Mouse (Mus musculus) lung, embryonic 16.5 days (tissue): ENCODE data around the gene Vwa5a. TPM values are rescaled to one million over a fixed set of nuclear protein-coding genes. Genes with fewer than 3 reads are reported as not detected.

Experiments
- ATAC-seq: fragments of 200-750 bp; cut with Nextera tagmentation; 2 replicates; pipeline ENCODE4 v1.8.0; 2017; ENCODE audit warnings: low read depth, mild to moderate bottlenecking, moderate library complexity
- H3K27ac ChIP-seq: fragments of 300-500 bp; sonication (generic); 2 replicates; pipeline ENCODE4 v1.5.1; 2014; ENCODE audit warnings: mild to moderate bottlenecking, control low read depth, low read length
- H3K27me3 ChIP-seq: fragments of 300-500 bp; sonication (generic); 2 replicates; pipeline ENCODE4 v1.6.1; 2014; ENCODE audit warnings: low read depth, low read length, mixed read lengths; ENCODE audit not compliant: control insufficient read depth, insufficient read depth
- H3K36me3 ChIP-seq: fragments of 300-500 bp; sonication (generic); 2 replicates; pipeline ENCODE4 v1.6.1; 2014; ENCODE audit warnings: low read length; ENCODE audit not compliant: control insufficient read depth, insufficient read depth
- H3K4me1 ChIP-seq: fragments of 300-500 bp; sonication (generic); replicated peaks from 2 replicates; pipeline ENCODE4 v1.6.1; 2014; ENCODE audit warnings: low read length, mixed read lengths; ENCODE audit not compliant: control insufficient read depth, insufficient read depth
- H3K4me2 ChIP-seq: fragments of 300-500 bp; sonication (generic); 2 replicates; pipeline ENCODE4 v1.6.1; 2014; ENCODE audit warnings: low read depth, low read length, control low read depth
- H3K4me3 ChIP-seq: fragments of 300-500 bp; sonication (generic); 2 replicates; pipeline ENCODE4 v1.5.1; 2014; ENCODE audit warnings: mild to moderate bottlenecking, low read length, control low read depth
- H3K9ac ChIP-seq: fragments of 300-500 bp; sonication (generic); 2 replicates; pipeline ENCODE4 v1.6.1; 2014; ENCODE audit warnings: low read length, control low read depth
- H3K9me3 ChIP-seq: fragments of 300-500 bp; sonication (generic); 2 replicates; pipeline ENCODE4 v1.6.1; 2016; ENCODE audit warnings: low read length; ENCODE audit not compliant: control insufficient read depth
- WGBS: fragments of 180-500 bp; shearing (Covaris S2); extraction: QIAGEN DNeasy Blood & Tissue Kit; methylation state at CpG from one replicate; pipeline ENCODE4 v1.1.7; 2014; 5-methylcytosine and 5-hydroxymethylcytosine counted together
- polyA plus RNA-seq: library from polyadenylated mRNA; unstranded; fragments of >200 nt; fragmentation: Nextera tagmentation; extraction: Ambion mirVana; gene quantifications from 2 replicates; pipeline ENCODE4 v1.2.1, GENCODE M21; 2015

Gene Vwa5a
- polyA plus RNA-seq, 1 experiment from 2014 or later: 21.1 TPM

GRCm38 (mm10) chr9:38772768-38773167, 54.7 kb downstream of the Vwa5a start, which contains the start of gene Olfr921:
Gene Olfr921 (plus strand): TSS chr9:38773068.
- H3K36me3 ChIP-seq: no peaks in the 10 kb centered on the region
- H3K9me3 ChIP-seq: no peaks in the 10 kb centered on the region
- no peak within 1 kb of the TSS for H3K27ac ChIP-seq
- no peaks in the 10 kb centered on the region for H3K4me1 ChIP-seq
- no peak within 1 kb of the TSS for H3K4me2 ChIP-seq
- no peaks in the 10 kb centered on the region for H3K27me3 ChIP-seq
- H3K4me3 ChIP-seq: no peak within 1 kb of the TSS
- no peak for ATAC-seq
- no peak within 1 kb of the TSS for H3K9ac ChIP-seq

- no peak for ATAC-seq
- H3K9ac ChIP-seq: no peak overlapping the region
- H3K9me3 ChIP-seq: no peaks in the 10 kb centered on the region
- no peak overlapping the region for H3K27ac ChIP-seq
- no peaks in the 10 kb centered on the region for H3K4me1 ChIP-seq
- H3K4me2 ChIP-seq: no peak overlapping the region
- H3K4me3 ChIP-seq: no peak overlapping the region
- no peaks in the 10 kb centered on the region for H3K27me3 ChIP-seq
- 74% methylated on average over 2 of the region's 2 CpGs for WGBS
- H3K36me3 ChIP-seq: no peaks in the 10 kb centered on the region
These were observed 74.6 kb downstream of the Vwa5a start for GRCm38 (mm10) chr9:38792689-38793088.

Other genes with a start within 250 kb of the Vwa5a start
- gene Olfr905, start 247.2 kb upstream of the Vwa5a start, polyA plus RNA-seq: not detected in 2 replicates
- not detected in 2 replicates for gene Olfr906, start 231.2 kb upstream of the Vwa5a start, polyA plus RNA-seq
- not detected in 2 replicates for gene Olfr907, start 222.5 kb upstream of the Vwa5a start, polyA plus RNA-seq
- not detected in 2 replicates for gene Olfr911-ps1, start 196.7 kb upstream of the Vwa5a start, polyA plus RNA-seq
- not detected in 2 replicates for gene Olfr910, start 180.4 kb upstream of the Vwa5a start, polyA plus RNA-seq
- gene Olfr912, start 138.1 kb upstream of the Vwa5a start, polyA plus RNA-seq: not detected in 2 replicates
- gene Olfr913, start 125.5 kb upstream of the Vwa5a start, polyA plus RNA-seq: not detected in 2 replicates
- gene Olfr914, start 113.2 kb upstream of the Vwa5a start, polyA plus RNA-seq: not detected in 2 replicates
- gene Olfr916, start 58.4 kb upstream of the Vwa5a start, polyA plus RNA-seq: not detected in 2 replicates
- not detected in 2 replicates for gene Olfr917, start 52.4 kb upstream of the Vwa5a start, polyA plus RNA-seq
- not detected in 2 replicates for gene Olfr918, start 43.7 kb upstream of the Vwa5a start, polyA plus RNA-seq
- gene Olfr919, start 14.6 kb upstream of the Vwa5a start, polyA plus RNA-seq: not detected in 2 replicates
- not detected in 2 replicates for gene Olfr920, start 34.0 kb downstream of the Vwa5a start, polyA plus RNA-seq
- not detected in 2 replicates for gene Olfr921, start 54.8 kb downstream of the Vwa5a start, polyA plus RNA-seq
- not detected in 2 replicates for gene Olfr922, start 96.3 kb downstream of the Vwa5a start, polyA plus RNA-seq
- gene Olfr923, start 108.3 kb downstream of the Vwa5a start, polyA plus RNA-seq: not detected in 2 replicates
- not detected in 2 replicates for gene Olfr924, start 126.2 kb downstream of the Vwa5a start, polyA plus RNA-seq
- gene Olfr26, start 136.8 kb downstream of the Vwa5a start, polyA plus RNA-seq: not detected in 2 replicates
- gene Olfr926, start 158.9 kb downstream of the Vwa5a start, polyA plus RNA-seq: not detected in 2 replicates
- gene Olfr930, start 211.5 kb downstream of the Vwa5a start, polyA plus RNA-seq: not detected in 2 replicates